Mouse (Mus musculus) midbrain, embryonic 16.5 days (tissue): ENCODE results near the gene Pitpnm2. TPM values are rescaled to one million over a fixed set of nuclear protein-coding genes. Genes with fewer than 3 reads are reported as not detected.
A peak's percentile ranks its signal among the peaks of the same experiment; 100 is the strongest.

Experiments
- ATAC-seq: fragments of 200-750 bp; cut with Nextera tagmentation; 2 replicates; pipeline ENCODE4 v1.8.0; 2017; ENCODE audit warnings: moderate TSS enrichment
- H3K27ac ChIP-seq: fragments of 300-500 bp; sonication (generic); 2 replicates; pipeline ENCODE4 v1.5.1; 2014; ENCODE audit warnings: mild to moderate bottlenecking, low read length, mixed read lengths
- H3K27me3 ChIP-seq: fragments of 300-500 bp; sonication (generic); 2 replicates; pipeline ENCODE4 v1.6.1; 2014; ENCODE audit warnings: low read depth, low read length, mixed read lengths; ENCODE audit not compliant: control insufficient read depth, insufficient read depth
- H3K36me3 ChIP-seq: fragments of 300-500 bp; sonication (generic); 2 replicates; pipeline ENCODE4 v1.6.1; 2014; ENCODE audit warnings: mild to moderate bottlenecking, low read length, moderate library complexity, mixed read lengths; ENCODE audit not compliant: control insufficient read depth, insufficient read depth
- H3K4me1 ChIP-seq: fragments of 300-500 bp; sonication (generic); 2 replicates; pipeline ENCODE4 v1.6.1; 2014; ENCODE audit warnings: mild to moderate bottlenecking, low read length, mixed read lengths; ENCODE audit not compliant: control insufficient read depth, insufficient read depth
- H3K4me2 ChIP-seq: fragments of 300-500 bp; sonication (generic); 2 replicates; pipeline ENCODE4 v1.6.1; 2014; ENCODE audit warnings: mild to moderate bottlenecking, low read length, mixed read lengths
- H3K4me3 ChIP-seq: fragments of 300-500 bp; sonication (generic); 2 replicates; pipeline ENCODE4 v1.5.1; 2014; ENCODE audit warnings: low read depth, mild to moderate bottlenecking, low read length, moderate library complexity, mixed read lengths
- H3K9ac ChIP-seq: fragments of 300-500 bp; sonication (generic); 2 replicates; pipeline ENCODE4 v1.6.1; 2014; ENCODE audit warnings: low read depth, low read length, mixed read lengths
- H3K9me3 ChIP-seq: fragments of 300-500 bp; sonication (generic); replicated peaks from 2 replicates; pipeline ENCODE4 v1.6.1; 2014; ENCODE audit warnings: mild to moderate bottlenecking, low read length, mixed read lengths; ENCODE audit not compliant: control insufficient read depth, poor library complexity, severe bottlenecking
- WGBS: fragments of 180-500 bp; shearing (Covaris S2); extraction: QIAGEN DNeasy Blood & Tissue Kit; methylation state at CpG from one replicate; pipeline ENCODE4 v1.1.7; 2014; 5-methylcytosine and 5-hydroxymethylcytosine counted together
- polyA plus RNA-seq: library from polyadenylated mRNA; unstranded; fragments of >200 nt; fragmentation: Nextera tagmentation; extraction: Ambion mirVana; gene quantifications from 2 replicates; pipeline ENCODE4 v1.2.1, GENCODE M21; 2015

Pitpnm2 gene
- polyA plus RNA-seq, 1 experiment from 2014 or later = 10.9 TPM

GRCm38 (mm10) chr5:124241686-124242444, 7.7 kb downstream of the Pitpnm2 start:
- no peaks in the 10 kb centered on the region for H3K27me3 ChIP-seq
- no peak overlapping the region for H3K4me3 ChIP-seq
- H3K9ac ChIP-seq = no peak overlapping the region
- H3K36me3 ChIP-seq = no peaks in the 10 kb centered on the region
- peak; percentile 42; the same call in 1 of the 2 replicates for ATAC-seq
- peaks cover 14% of the 10 kb centered on the region for H3K4me1 ChIP-seq
- peak overlapping the region; percentile 12; the same call in 1 of the 2 replicates for H3K27ac ChIP-seq
- H3K9me3 ChIP-seq = no peaks in the 10 kb centered on the region
- 30% methylated on average over 10 of the region's 10 CpGs for WGBS
- 0 out of 2 replicates have a peak overlapping the region, but pooled peaks have one; percentile 34 for H3K4me2 ChIP-seq

GRCm38 (mm10) chr5:124240841-124241685, 8.5 kb downstream of the Pitpnm2 start:
- WGBS = 25% methylated on average over 22 of the region's 22 CpGs
- no peaks in the 10 kb centered on the region for H3K9me3 ChIP-seq
- H3K27ac ChIP-seq = peak overlapping the region; percentile 12; the same call in 1 of the 2 replicates
- peak overlapping the region; percentile 20; the same call in 1 of the 2 replicates for H3K9ac ChIP-seq
- peaks cover 14% of the 10 kb centered on the region for H3K4me1 ChIP-seq
- H3K36me3 ChIP-seq = no peaks in the 10 kb centered on the region
- 0 out of 2 replicates have a peak, but pooled peaks have one; percentile 32 for ATAC-seq
- no peak overlapping the region for H3K4me3 ChIP-seq
- no peaks in the 10 kb centered on the region for H3K27me3 ChIP-seq
- peak overlapping the region; percentile 34; the same call in 1 of the 2 replicates for H3K4me2 ChIP-seq

- no peak overlapping the region for H3K27ac ChIP-seq
- 87% methylated on average over 4 of the region's 4 CpGs for WGBS
- H3K4me1 ChIP-seq = peaks cover 13% of the 10 kb centered on the region
- H3K36me3 ChIP-seq = no peaks in the 10 kb centered on the region
- H3K9ac ChIP-seq = no peak overlapping the region
- ATAC-seq = no peak
- H3K4me2 ChIP-seq = no peak overlapping the region
- H3K9me3 ChIP-seq = no peaks in the 10 kb centered on the region
- H3K27me3 ChIP-seq = no peaks in the 10 kb centered on the region
- H3K4me3 ChIP-seq = no peak overlapping the region
Measured at GRCm38 (mm10) chr5:124236180-124236579, 13.4 kb downstream of the Pitpnm2 start.

- H3K27ac ChIP-seq = no peak overlapping the region
- no peaks in the 10 kb centered on the region for H3K36me3 ChIP-seq
- no peak overlapping the region for H3K9ac ChIP-seq
- no peak overlapping the region for H3K4me3 ChIP-seq
- no peak for ATAC-seq
- H3K4me2 ChIP-seq = no peak overlapping the region
- 97% methylated on average over 6 of the region's 6 CpGs for WGBS
- no peaks in the 10 kb centered on the region for H3K27me3 ChIP-seq
- no peaks in the 10 kb centered on the region for H3K9me3 ChIP-seq
- peaks cover 7% of the 10 kb centered on the region; the same call in 1 of the 2 replicates for H3K4me1 ChIP-seq
Measured at GRCm38 (mm10) chr5:124234778-124235177, 14.8 kb downstream of the Pitpnm2 start.

- H3K4me1 ChIP-seq = peaks cover 7% of the 10 kb centered on the region; the same call in 1 of the 2 replicates
- no peak overlapping the region for H3K9ac ChIP-seq
- no peak overlapping the region for H3K4me3 ChIP-seq
- WGBS = 61% methylated on average over 12 of the region's 12 CpGs
- no peaks in the 10 kb centered on the region for H3K27me3 ChIP-seq
- no peak overlapping the region for H3K4me2 ChIP-seq
- no peak overlapping the region for H3K27ac ChIP-seq
- H3K36me3 ChIP-seq = no peaks in the 10 kb centered on the region
- no peaks in the 10 kb centered on the region for H3K9me3 ChIP-seq
- ATAC-seq = no peak
Measured at GRCm38 (mm10) chr5:124233874-124234661, 15.5 kb downstream of the Pitpnm2 start.

- no peak for ATAC-seq
Measured at GRCm38 (mm10) chr5:124233144-124233465, 16.5 kb downstream of the Pitpnm2 start.

GRCm38 (mm10) chr5:124232360-124233143, 17.0 kb downstream of the Pitpnm2 start:
- 69% methylated on average over 18 of the region's 18 CpGs for WGBS
- H3K27ac ChIP-seq = no peak overlapping the region
- no peaks in the 10 kb centered on the region for H3K9me3 ChIP-seq
- no peak overlapping the region for H3K9ac ChIP-seq
- H3K27me3 ChIP-seq = no peaks in the 10 kb centered on the region
- peaks cover 7% of the 10 kb centered on the region; the same call in 1 of the 2 replicates for H3K4me1 ChIP-seq
- H3K4me3 ChIP-seq = no peak overlapping the region
- H3K36me3 ChIP-seq = no peaks in the 10 kb centered on the region
- ATAC-seq = no peak
- no peak overlapping the region for H3K4me2 ChIP-seq

More at GRCm38 (mm10) chr5:124233144-124233465, 16.5 kb downstream of the Pitpnm2 start:
- no peaks in the 10 kb centered on the region for H3K9me3 ChIP-seq
- H3K4me1 ChIP-seq = peaks cover 7% of the 10 kb centered on the region; the same call in 1 of the 2 replicates
- H3K4me2 ChIP-seq = no peak overlapping the region
- H3K9ac ChIP-seq = no peak overlapping the region
- H3K27me3 ChIP-seq = no peaks in the 10 kb centered on the region
- no peaks in the 10 kb centered on the region for H3K36me3 ChIP-seq
- H3K27ac ChIP-seq = no peak overlapping the region
- H3K4me3 ChIP-seq = no peak overlapping the region
- 90% methylated on average over 8 of the region's 8 CpGs for WGBS

GRCm38 (mm10) chr5:124230461-124230860, 19.1 kb downstream of the Pitpnm2 start:
- H3K27ac ChIP-seq = no peak overlapping the region
- peaks cover 7% of the 10 kb centered on the region for H3K4me1 ChIP-seq
- no peak overlapping the region for H3K4me2 ChIP-seq
- no peak overlapping the region for H3K4me3 ChIP-seq
- H3K36me3 ChIP-seq = no peaks in the 10 kb centered on the region
- H3K9me3 ChIP-seq = no peaks in the 10 kb centered on the region
- 77% methylated on average over 9 of the region's 9 CpGs for WGBS
- ATAC-seq = no peak
- H3K27me3 ChIP-seq = no peaks in the 10 kb centered on the region
- H3K9ac ChIP-seq = no peak overlapping the region
